ENCODE assay signal across 8 mouse cellular contexts in genomic region chr5:136961983-136962461, GRCm38 (mm10). TPM values are rescaled to one million over a fixed set of nuclear protein-coding genes. Genes with fewer than 3 reads are reported as not detected.
A peak's percentile ranks its signal among the peaks of the same experiment; 100 is the strongest.
DNase-seq lines count a peak whose midpoint lies in the region; ATAC-seq lines count a peak whose summit lies in the region.

No protein-coding gene starts in this region.

- H3K9ac ChIP-seq in hindbrain, embryonic 11.5 days (ENCODE audit: low read depth, low read length): peak overlapping the region; percentile 90

- peak; percentile 94 for ATAC-seq in hindbrain, embryonic 11.5 days (ENCODE audit: low FRiP score)

- peak overlapping the region; percentile 74 for H3K27ac ChIP-seq in hindbrain, embryonic 11.5 days (ENCODE audit: low read depth, low read length)

- H3K4me1 ChIP-seq in hindbrain, embryonic 11.5 days (replicated peaks; ENCODE audit: control insufficient read depth, insufficient read depth, low read length): peaks cover 7% of the 10 kb centered on the region

- no peaks in the 10 kb centered on the region for H3K9me3 ChIP-seq in hindbrain, embryonic 11.5 days (ENCODE audit: control insufficient read depth, low read length)

- H3K4me2 ChIP-seq in hindbrain, embryonic 11.5 days (replicated peaks; ENCODE audit: low read depth, low read length): peak overlapping the region; percentile 79

- peak; percentile 94 for DNase-seq in MN1 (ENCODE audit: low spot score)
- peak; percentile 93 for DNase-seq in cerebellum, adult 9-10 months
- peak; percentile 86 to 91 for DNase-seq in frontal cortex, adult 2 months (ENCODE audit: extremely low spot score in 1 of 2, low spot score in 1 of 2)
- peak; percentile 92 for DNase-seq in hindbrain, embryonic 11.5 days (ENCODE audit: low spot score)
- DNase-seq in layer of hippocampus, postnatal 10 days (ENCODE audit: low spot score in 2 of 2): peak; percentile 84 to 89
- peak; percentile 94 for DNase-seq in lung, postnatal 10 days
- peak; percentile 87 for DNase-seq in ovary, postnatal 36 days (ENCODE audit: low spot score)
- peak; percentile 91 for DNase-seq in thymus, postnatal 25 days

- H3K4me3 ChIP-seq in hindbrain, embryonic 11.5 days (ENCODE audit: low read depth, low read length): peak overlapping the region; percentile 73

- 0% methylated on average over 19 of the region's 20 CpGs for WGBS in hindbrain, embryonic 11.5 days

- peaks cover 5% of the 10 kb centered on the region; the same call in 1 of the 2 replicates for H3K36me3 ChIP-seq in hindbrain, embryonic 11.5 days (ENCODE audit: control insufficient read depth, insufficient read depth, low read length)

- no peaks in the 10 kb centered on the region for H3K27me3 ChIP-seq in hindbrain, embryonic 11.5 days (ENCODE audit: control insufficient read depth, insufficient read depth, low read length)

RNA-seq across cellular contexts. Expression of gene Cldn15, which starts 4.4 kb away (rescaled TPM):
- 0.12 and 0.21 TPM in 2 replicates for polyA plus RNA-seq in frontal cortex, adult 2 months (2012; rRNA removed)
- 0.32 TPM in 1 of 2 replicates, not detected in the other for polyA plus RNA-seq in hindbrain, embryonic 11.5 days (2014; fragmentation: Nextera tagmentation; extraction: Ambion mirVana)
- total RNA-seq in layer of hippocampus, postnatal 10 days (2021): not detected

RNA-seq across cellular contexts. Expression of gene Fis1, which starts 8.9 kb away (rescaled TPM):
- 394 and 432 TPM in 2 replicates for polyA plus RNA-seq in frontal cortex, adult 2 months (2012; rRNA removed)
- polyA plus RNA-seq in hindbrain, embryonic 11.5 days (2014; fragmentation: Nextera tagmentation; extraction: Ambion mirVana): 340 and 348 TPM in 2 replicates
- total RNA-seq in layer of hippocampus, postnatal 10 days (2021): 100 to 1,000 TPM; 196 to 209 TPM

RNA-seq across cellular contexts. Expression of gene Plod3, which starts 24.8 kb away (rescaled TPM):
- 36.3 and 39.0 TPM in 2 replicates for polyA plus RNA-seq in frontal cortex, adult 2 months (2012; rRNA removed)
- polyA plus RNA-seq in hindbrain, embryonic 11.5 days (2014; fragmentation: Nextera tagmentation; extraction: Ambion mirVana): 26.0 and 32.4 TPM in 2 replicates
- total RNA-seq in layer of hippocampus, postnatal 10 days (2021): 10 to 100 TPM; 38.5 to 44.0 TPM

RNA-seq across cellular contexts. Expression of gene Znhit1, which starts 25.8 kb away (rescaled TPM):
- 88.2 and 106 TPM in 2 replicates for polyA plus RNA-seq in frontal cortex, adult 2 months (2012; rRNA removed)
- polyA plus RNA-seq in hindbrain, embryonic 11.5 days (2014; fragmentation: Nextera tagmentation; extraction: Ambion mirVana): 92.8 and 106 TPM in 2 replicates
- total RNA-seq in layer of hippocampus, postnatal 10 days (2021): 10 to 100 TPM; 78.6 to 84.6 TPM

RNA-seq across cellular contexts. Expression of gene Ift22, which starts 54.1 kb away (rescaled TPM):
- polyA plus RNA-seq in frontal cortex, adult 2 months (2012; rRNA removed): 77.4 and 82.5 TPM in 2 replicates
- polyA plus RNA-seq in hindbrain, embryonic 11.5 days (2014; fragmentation: Nextera tagmentation; extraction: Ambion mirVana): 119 TPM in 2 replicates
- total RNA-seq in layer of hippocampus, postnatal 10 days (2021): 10 to 100 TPM; 68.9 to 70.8 TPM

Comparison
In these comparisons a context has a peak if more than half of its experiments do, and no peak if none do; other contexts are left out.
1. Peak in every context shown above with its lines: DNase-seq, ATAC-seq, H3K4me3 ChIP-seq and H3K27ac ChIP-seq.